Mouse (Mus musculus) cortical plate, adult 2 months (tissue): ENCODE data around the gene Klhl6.

Source experiments
- CTCF ChIP-seq: fragments of 200-500 bp; IDR thresholded peaks from 2 replicates; pipeline ENCODE4 v1.5.1; 2011; ENCODE audit warnings: mild to moderate bottlenecking, control low read depth, low read length; ENCODE audit not compliant: insufficient read depth; ENCODE audit errors: extremely low read depth
- POLR2A ChIP-seq: fragments of 200-500 bp; IDR thresholded peaks from 2 replicates; pipeline ENCODE4 v1.6.1; 2011; ENCODE audit warnings: mild to moderate bottlenecking, low read length, control low read depth; ENCODE audit not compliant: insufficient read depth; ENCODE audit errors: extremely low read depth

- TF ChIP-seq POLR2A (no peak), CTCF (no peak)
These were observed 13.3 kb downstream of the Klhl6 start for GRCm38 (mm10) chr16:19969506-19969905.
